Mouse (Mus musculus): ENCODE measurements at regions not wholly inside any gene's neighbourhood (a gene's known extent, or its start where the extent isn't known, plus 50 kb on each side); places are given as distances from the start of the nearest gene placed in this dataset.

- TF ChIP-seq CTCF (IDR thresholded peaks at IDR 0.05; ENCODE audit: control insufficient read depth, insufficient read depth, low read length) (no peak), POLR2A (IDR thresholded peaks at IDR 0.05; ENCODE audit: borderline replicate concordance, control insufficient read depth, low read depth, low read length) (no peak)
Observed at GRCm38 (mm10) chr14:15610166-15610565, 171.4 kb upstream of the Lrrc3b start.

Data from bone marrow, adult 2 months (tissue).